Comparison of ENCODE assay signal across 8 mouse cellular contexts in genomic region chr9:35335888-35336700, GRCm38 (mm10).
DNase-seq lines count a peak whose midpoint lies in the region; ATAC-seq and TF ChIP-seq lines count a peak whose summit lies in the region.

No protein-coding gene starts in this region.

- 34% methylated on average over 15 of the region's 15 CpGs for WGBS in lung, embryonic 14.5 days
- 47% methylated on average over 15 of the region's 15 CpGs for WGBS in neural tube, embryonic 15.5 days

- H3K9me3 ChIP-seq in lung, embryonic 14.5 days (ENCODE audit: low read depth, low read length) = no peaks in the 10 kb centered on the region
- H3K9me3 ChIP-seq in neural tube, embryonic 15.5 days (replicated peaks) = no peaks in the 10 kb centered on the region

- peaks cover 36% of the 10 kb centered on the region for H3K4me1 ChIP-seq in lung, embryonic 14.5 days (ENCODE audit: insufficient read depth)
- H3K4me1 ChIP-seq in neural tube, embryonic 15.5 days = peaks cover 25% of the 10 kb centered on the region

- no peak for TF ChIP-seq CTCF in lung, embryonic 14.5 days (IDR thresholded peaks at IDR 0.05; ENCODE audit: low read depth)

- no peaks in the 10 kb centered on the region for H3K27me3 ChIP-seq in lung, embryonic 14.5 days (ENCODE audit: insufficient read depth, low read length)
- peaks cover 34% of the 10 kb centered on the region for H3K27me3 ChIP-seq in neural tube, embryonic 15.5 days (replicated peaks)

- H3K9ac ChIP-seq in lung, embryonic 14.5 days = no peak overlapping the region
- H3K9ac ChIP-seq in neural tube, embryonic 15.5 days (replicated peaks) = no peak overlapping the region

- no peaks in the 10 kb centered on the region for H3K36me3 ChIP-seq in lung, embryonic 14.5 days (ENCODE audit: insufficient read depth)
- H3K36me3 ChIP-seq in neural tube, embryonic 15.5 days = no peaks in the 10 kb centered on the region

- H3K4me3 ChIP-seq in lung, embryonic 14.5 days (ENCODE audit: low read depth, low read length) = no peak overlapping the region
- H3K4me3 ChIP-seq in neural tube, embryonic 15.5 days (replicated peaks) = no peak overlapping the region

- peak; percentile 79 for ATAC-seq in lung, embryonic 14.5 days (ENCODE audit: insufficient read depth)
- peak; percentile 36; the same call in 1 of the 2 replicates for ATAC-seq in neural tube, embryonic 15.5 days (ENCODE audit: low FRiP score)
- ATAC-seq in erythroblast, adult 5-6 weeks (replicated peaks; ENCODE audit: low FRiP score, poor library complexity, severe bottlenecking) = no peak

- peak overlapping the region; percentile 31 for H3K4me2 ChIP-seq in lung, embryonic 14.5 days
- no peak overlapping the region for H3K4me2 ChIP-seq in neural tube, embryonic 15.5 days

- peak overlapping the region; percentile 90 for H3K27ac ChIP-seq in lung, embryonic 14.5 days (ENCODE audit: low read depth)
- H3K27ac ChIP-seq in neural tube, embryonic 15.5 days (replicated peaks) = no peak overlapping the region

- DNase-seq in lung, embryonic 14.5 days = peak; percentile 89
- no peak for DNase-seq in lung, postnatal 25 days (ENCODE audit: low spot score)
- DNase-seq in cerebellum, postnatal 25 days = peak; percentile 87 to 92
- DNase-seq in heart, postnatal 4 days = peak; percentile 70
- DNase-seq in liver = no peak
- DNase-seq in right cerebral cortex, postnatal 36 days (ENCODE audit: low spot score in 2 of 2) = no peak

Comparison
In these comparisons a context has a peak if more than half of its experiments do, and no peak if none do; other contexts are left out.
1. DNase-seq: peak in lung, embryonic 14.5 days (single experiment), cerebellum, postnatal 25 days (2 of 2) and heart, postnatal 4 days (single experiment); none in lung, postnatal 25 days (single experiment), liver (single experiment) and right cerebral cortex, postnatal 36 days (0 of 2).